Mouse (Mus musculus): ENCODE measurements around the gene Rtn4. TPM values are rescaled to one million over a fixed set of nuclear protein-coding genes. Genes with fewer than 3 reads are reported as not detected.
"Not testable (repeated sequence)": the region's sequence is repeated elsewhere in the genome, so short reads cannot be mapped to it uniquely, and the experiment has no call there.

Rtn4 gene
- polyA plus RNA-seq (2012), result 7.0 and 9.5 TPM in 2 replicates

DNA sequence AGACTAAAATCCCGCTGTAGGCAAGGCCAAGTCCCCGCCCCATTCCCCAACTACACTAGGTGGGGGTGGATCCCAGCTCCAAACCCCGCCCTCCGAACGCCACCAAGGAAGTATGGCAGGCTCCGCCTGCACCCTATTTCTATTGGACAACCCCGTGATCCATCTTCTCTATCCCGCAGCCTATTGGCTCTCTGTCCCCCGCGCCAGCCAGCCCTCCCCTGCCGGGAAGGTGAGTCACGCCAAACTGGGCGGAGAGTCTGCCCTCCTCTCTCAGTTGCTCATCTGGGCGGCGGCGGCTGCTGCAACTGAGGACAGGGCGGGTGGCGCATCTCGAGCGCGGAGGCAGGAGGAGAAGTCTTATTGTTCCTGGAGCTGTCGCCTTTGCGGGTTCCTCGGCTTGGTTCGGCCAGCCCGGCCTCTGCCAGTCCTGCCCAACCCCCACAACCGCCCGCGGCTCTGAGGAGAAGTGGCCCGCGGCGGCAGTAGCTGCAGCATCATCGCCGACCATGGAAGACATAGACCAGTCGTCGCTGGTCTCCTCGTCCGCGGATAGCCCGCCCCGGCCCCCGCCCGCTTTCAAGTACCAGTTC, at the start of gene Rtn4:
Rtn4 (plus strand) TSS at position 265 of the 590 bp plus-strand sequence.
- Histone ChIP-seq H3K27me3 (ENCODE audit: control insufficient read depth) (peaks cover 3% of the 10 kb centered on the region; the same call in 1 of the 2 replicates), H3K4me1 (ENCODE audit: control insufficient read depth) (peaks cover 27% of the 10 kb centered on the region), H3K9me3 (ENCODE audit: control insufficient read depth, low read length) (no peaks in the 10 kb centered on the region), H3K36me3 (ENCODE audit: control insufficient read depth) (peaks cover 8% of the 10 kb centered on the region), H3K4me3 (replicated peaks) (peak within 1 kb of the TSS; percentile 95)
- TF ChIP-seq TAL1 (IDR thresholded peaks at IDR 0.05; ENCODE audit: low read length) (no peak), GATA1 (IDR thresholded peaks at IDR 0.05; ENCODE audit: low read length) (no peak)

- Histone ChIP-seq H3K27me3 (ENCODE audit: control insufficient read depth) (no peaks in the 10 kb centered on the region), H3K9me3 (ENCODE audit: control insufficient read depth, low read length) (no peaks in the 10 kb centered on the region), H3K4me3 (replicated peaks) (no peak overlapping the region), H3K36me3 (ENCODE audit: control insufficient read depth) (no peaks in the 10 kb centered on the region), H3K4me1 (ENCODE audit: control insufficient read depth) (peaks cover 8% of the 10 kb centered on the region)
- no peak for TF ChIP-seq GATA1 (IDR thresholded peaks at IDR 0.05; ENCODE audit: low read length)
- no peak for TF ChIP-seq TAL1 (IDR thresholded peaks at IDR 0.05; ENCODE audit: low read length)
Measured at GRCm38 (mm10) chr11:29644421-29644820, 48.3 kb upstream of the Rtn4 start.

GRCm38 (mm10) chr11:29645411-29646066, 47.2 kb upstream of the Rtn4 start:
- no peaks in the 10 kb centered on the region for H3K9me3 ChIP-seq (ENCODE audit: control insufficient read depth, low read length)
- H3K36me3 ChIP-seq (ENCODE audit: control insufficient read depth), result no peaks in the 10 kb centered on the region
- H3K4me3 ChIP-seq (replicated peaks), result no peak overlapping the region
- TF ChIP-seq GATA1 (IDR thresholded peaks at IDR 0.05; ENCODE audit: low read length) (no peak), TAL1 (IDR thresholded peaks at IDR 0.05; ENCODE audit: low read length) (no peak)
- no peaks in the 10 kb centered on the region for H3K27me3 ChIP-seq (ENCODE audit: control insufficient read depth)
- H3K4me1 ChIP-seq (ENCODE audit: control insufficient read depth), result peaks cover 8% of the 10 kb centered on the region

- Histone ChIP-seq H3K4me1 (ENCODE audit: control insufficient read depth) (peaks cover 8% of the 10 kb centered on the region), H3K9me3 (ENCODE audit: control insufficient read depth, low read length) (no peaks in the 10 kb centered on the region), H3K36me3 (ENCODE audit: control insufficient read depth) (no peaks in the 10 kb centered on the region), H3K27me3 (ENCODE audit: control insufficient read depth) (no peaks in the 10 kb centered on the region), H3K4me3 (replicated peaks) (peak overlapping the region; percentile 23)
- TF ChIP-seq GATA1 (IDR thresholded peaks at IDR 0.05; ENCODE audit: low read length), result no peak
Measured at GRCm38 (mm10) chr11:29647568-29648319, 45.0 kb upstream of the Rtn4 start.

DNA sequence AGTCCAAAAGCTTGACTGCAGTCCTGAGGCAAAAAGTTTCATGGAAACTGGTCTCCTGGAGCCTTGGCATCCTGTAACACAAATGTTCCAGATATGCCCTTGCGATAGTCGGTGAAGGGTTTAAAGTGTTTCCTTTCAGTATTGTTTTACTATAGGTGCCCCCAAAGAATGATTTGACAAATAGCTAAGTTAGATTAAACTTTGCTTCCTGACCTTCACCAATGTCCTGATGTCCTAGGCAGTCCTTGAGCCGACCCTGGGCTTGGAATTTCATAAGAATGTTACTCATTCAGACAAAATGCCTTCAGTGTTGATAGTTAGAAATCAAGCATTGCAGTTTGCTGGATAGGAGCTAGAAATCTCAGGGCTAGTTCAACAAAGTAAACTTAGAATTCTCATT, 37.4 kb upstream of the Rtn4 start:
- not testable (repeated sequence) for H3K4me1 ChIP-seq (ENCODE audit: control insufficient read depth); H3K4me3 ChIP-seq (replicated peaks); H3K9me3 ChIP-seq (ENCODE audit: control insufficient read depth, low read length); H3K36me3 ChIP-seq (ENCODE audit: control insufficient read depth); H3K27me3 ChIP-seq (ENCODE audit: control insufficient read depth)

GRCm38 (mm10) chr11:29660740-29661139, 32.0 kb upstream of the Rtn4 start:
- no peaks in the 10 kb centered on the region for H3K27me3 ChIP-seq (ENCODE audit: control insufficient read depth)
- H3K4me3 ChIP-seq (replicated peaks), result no peak overlapping the region
- peaks cover 6% of the 10 kb centered on the region for H3K4me1 ChIP-seq (ENCODE audit: control insufficient read depth)
- no peaks in the 10 kb centered on the region for H3K36me3 ChIP-seq (ENCODE audit: control insufficient read depth)
- H3K9me3 ChIP-seq (ENCODE audit: control insufficient read depth, low read length), result no peaks in the 10 kb centered on the region
- TF ChIP-seq TAL1 (IDR thresholded peaks at IDR 0.05; ENCODE audit: low read length) (no peak), GATA1 (IDR thresholded peaks at IDR 0.05; ENCODE audit: low read length) (no peak)

DNA sequence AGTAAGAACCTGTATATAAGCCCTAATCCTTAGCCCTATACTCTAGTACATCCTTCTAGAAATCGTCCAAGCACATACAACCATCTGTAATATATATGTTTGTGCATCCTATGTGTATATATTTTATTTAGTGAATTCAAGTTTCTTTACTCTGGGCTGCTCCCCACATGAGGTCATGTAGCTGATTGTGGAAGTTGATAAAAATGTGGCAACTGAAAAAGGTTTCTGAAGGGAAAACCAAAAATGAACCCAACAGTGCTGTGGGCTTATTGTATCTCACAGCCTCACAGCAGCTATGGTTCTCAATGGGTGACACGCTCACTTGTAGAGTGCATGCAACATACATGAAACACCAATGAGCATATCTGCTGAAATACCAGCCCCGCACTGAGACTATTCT, 25.1 kb upstream of the Rtn4 start:
- H3K4me3 ChIP-seq (replicated peaks), result no peak overlapping the region
- no peaks in the 10 kb centered on the region for H3K36me3 ChIP-seq (ENCODE audit: control insufficient read depth)
- H3K4me1 ChIP-seq (ENCODE audit: control insufficient read depth), result no peaks in the 10 kb centered on the region
- TF ChIP-seq GATA1 (IDR thresholded peaks at IDR 0.05; ENCODE audit: low read length) (no peak), TAL1 (IDR thresholded peaks at IDR 0.05; ENCODE audit: low read length) (no peak)
- H3K27me3 ChIP-seq (ENCODE audit: control insufficient read depth), result no peaks in the 10 kb centered on the region
- no peaks in the 10 kb centered on the region for H3K9me3 ChIP-seq (ENCODE audit: control insufficient read depth, low read length)

GRCm38 (mm10) chr11:29669706-29670105, 23.0 kb upstream of the Rtn4 start:
- H3K27me3 ChIP-seq (ENCODE audit: control insufficient read depth), result no peaks in the 10 kb centered on the region

GRCm38 (mm10) chr11:29673359-29673758, 19.4 kb upstream of the Rtn4 start:
- Histone ChIP-seq H3K9me3 (ENCODE audit: control insufficient read depth, low read length) (peaks cover 2% of the 10 kb centered on the region; the same call in 1 of the 2 replicates), H3K36me3 (ENCODE audit: control insufficient read depth) (no peaks in the 10 kb centered on the region), H3K4me1 (ENCODE audit: control insufficient read depth) (no peaks in the 10 kb centered on the region), H3K27me3 (ENCODE audit: control insufficient read depth) (no peaks in the 10 kb centered on the region), H3K4me3 (replicated peaks) (no peak overlapping the region)
- TF ChIP-seq TAL1 (IDR thresholded peaks at IDR 0.05; ENCODE audit: low read length) (no peak), GATA1 (IDR thresholded peaks at IDR 0.05; ENCODE audit: low read length) (no peak)

More at GRCm38 (mm10) chr11:29669706-29670105, 23.0 kb upstream of the Rtn4 start:
- H3K4me1 ChIP-seq (ENCODE audit: control insufficient read depth), result no peaks in the 10 kb centered on the region
- H3K9me3 ChIP-seq (ENCODE audit: control insufficient read depth, low read length), result no peaks in the 10 kb centered on the region
- no peak for TF ChIP-seq TAL1 (IDR thresholded peaks at IDR 0.05; ENCODE audit: low read length)
- TF ChIP-seq GATA1 (IDR thresholded peaks at IDR 0.05; ENCODE audit: low read length), result no peak
- H3K36me3 ChIP-seq (ENCODE audit: control insufficient read depth), result no peaks in the 10 kb centered on the region
- no peak overlapping the region for H3K4me3 ChIP-seq (replicated peaks)
